Mouse (Mus musculus) retina, postnatal 7 days (tissue): Measurements from ENCODE around the gene Eif4e.

Experiments used
- DNase-seq: peaks from one replicate; pipeline ENCODE4 v3.0.0-alpha.2; 2012; ENCODE audit warnings: low read depth, low spot score

Eif4e gene

GRCm38 (mm10) chr3:138526073-138526915 is at the start of gene Eif4e:
Gene Eif4e (plus strand): TSS chr3:138526179.
- DNase-seq: no peak

GRCm38 (mm10) chr3:138479489-138479888 is 46.5 kb upstream of the Eif4e start:
- DNase-seq: no peak

DNA sequence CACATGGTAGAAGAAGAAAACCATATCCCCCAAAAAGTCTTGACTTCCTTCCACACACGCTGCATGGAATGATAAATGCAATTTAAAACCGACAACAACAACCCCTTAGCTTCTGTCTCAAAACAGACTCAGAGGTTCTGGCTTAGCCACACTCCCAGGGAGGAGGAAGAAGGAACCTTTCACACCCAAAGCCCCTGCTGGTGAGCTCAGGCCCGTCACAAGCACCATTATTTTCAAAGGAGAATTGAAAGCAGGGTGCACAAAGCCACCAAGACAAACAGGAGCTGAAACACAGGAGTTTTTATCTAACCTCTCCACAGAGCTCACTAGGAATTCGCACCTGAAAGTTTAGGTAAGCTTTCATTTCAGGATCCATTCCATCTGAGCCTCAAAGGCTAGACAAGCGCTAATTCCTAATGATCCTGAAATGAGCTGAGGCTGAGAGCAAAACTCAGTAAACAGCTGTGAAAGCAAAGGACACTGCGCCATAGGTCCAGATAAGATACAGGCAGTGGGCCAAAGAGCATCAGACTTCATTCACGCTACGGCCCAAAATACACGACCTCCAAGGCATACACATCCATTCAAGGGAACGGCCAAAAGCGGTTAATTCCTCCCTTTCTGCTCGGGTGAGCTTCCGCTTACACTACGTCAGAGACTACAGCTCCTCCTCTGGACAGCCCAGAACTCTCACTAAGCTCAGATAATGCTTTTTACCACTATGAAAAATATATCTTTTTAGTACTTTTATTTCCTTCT is 44.3 kb upstream of the Eif4e start:
- no peak for DNase-seq

DNA sequence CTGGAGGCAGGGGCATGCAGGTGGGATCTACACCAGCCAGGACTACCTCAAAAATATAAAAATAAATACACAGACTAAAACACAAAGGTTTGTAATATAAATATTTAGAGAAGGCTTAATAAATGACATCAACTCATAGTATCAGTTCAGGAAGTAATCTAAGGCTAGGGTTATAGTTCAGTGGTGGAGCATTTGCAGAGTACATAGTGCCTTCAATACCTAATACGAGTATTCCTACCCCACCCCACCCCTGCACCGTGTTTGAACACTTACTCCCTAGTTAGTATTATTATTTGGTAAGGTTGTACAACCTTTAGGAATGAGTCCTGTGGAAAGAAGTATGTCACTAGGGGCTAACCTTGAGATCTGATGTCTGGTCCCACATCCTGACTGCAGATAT is 42.7 kb upstream of the Eif4e start:
- no peak for DNase-seq

DNA sequence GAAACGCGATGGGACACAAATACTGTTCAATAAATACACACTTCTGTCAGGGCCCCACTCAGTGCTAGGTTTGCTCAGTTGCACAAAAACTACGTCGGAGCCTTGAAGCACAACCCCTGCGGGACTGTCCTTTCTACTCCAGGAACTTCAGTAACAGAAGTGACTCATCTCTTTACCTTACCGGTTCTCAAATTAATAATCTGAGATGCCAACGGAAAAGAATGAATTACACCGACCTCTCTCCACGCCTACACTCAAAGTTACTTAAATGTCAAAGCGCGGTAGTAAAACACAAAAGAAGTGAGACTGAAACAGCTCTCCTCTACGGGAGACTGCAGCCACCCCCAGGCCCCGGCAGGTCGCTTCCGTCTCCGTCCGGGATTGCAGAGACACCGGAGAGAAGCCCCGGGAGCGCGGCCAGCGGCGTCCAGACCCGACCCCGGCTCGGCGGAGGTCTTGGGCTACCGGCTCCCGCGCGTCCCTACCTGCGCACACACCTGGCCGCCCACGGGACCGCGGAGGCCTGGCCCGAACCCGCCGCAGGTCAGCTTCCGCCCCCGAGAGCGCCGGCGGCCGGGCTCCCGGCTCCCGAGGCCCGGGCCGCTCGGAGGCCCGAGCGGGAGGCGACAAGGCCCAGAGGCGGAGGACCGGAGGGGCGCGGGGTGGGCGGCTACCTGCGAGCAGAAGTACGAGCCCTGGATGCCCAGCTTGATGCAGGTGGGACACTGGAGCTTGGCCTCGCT is 37.2 kb upstream of the Eif4e start:
- DNase-seq: no peak

DNA sequence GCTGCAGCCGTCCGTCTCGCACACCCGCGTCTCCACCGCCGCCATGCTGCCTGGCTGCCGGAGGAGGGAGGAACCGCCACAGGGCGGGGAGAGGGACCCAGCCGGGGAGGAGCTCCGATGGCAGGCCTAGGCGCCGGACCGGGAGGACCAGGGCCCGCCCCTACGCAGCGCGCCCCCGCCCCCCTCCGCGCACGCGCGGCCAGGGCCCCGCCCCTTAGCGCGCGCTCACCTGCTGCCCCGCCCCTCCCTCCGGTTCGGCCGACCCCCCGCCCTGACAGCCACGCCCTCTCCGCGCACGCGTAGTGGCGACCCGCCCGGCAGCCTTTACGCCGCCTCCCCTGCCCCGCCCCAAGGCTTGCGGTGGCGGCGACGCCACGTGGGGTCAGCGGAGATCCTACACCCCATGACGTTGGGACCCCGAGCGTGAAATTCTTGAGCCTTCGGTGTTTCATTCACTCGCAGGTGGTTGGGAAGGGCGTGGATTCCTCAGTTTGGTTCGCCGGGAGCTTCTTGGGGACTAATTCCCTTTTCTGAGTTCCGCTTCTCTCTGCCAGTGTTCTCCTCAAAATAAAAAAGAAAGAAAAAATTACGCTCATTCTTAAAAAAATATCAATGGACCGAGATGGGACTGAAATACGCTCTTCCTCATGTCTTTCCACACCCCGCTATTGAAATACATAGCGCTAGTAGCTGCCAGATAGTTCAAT is 36.5 kb upstream of the Eif4e start, which contains the start of gene Metap1:
TSS of gene Metap1 (minus strand) at position 189 of the 707 bp plus-strand sequence.
- peak; percentile 93 for DNase-seq

DNA sequence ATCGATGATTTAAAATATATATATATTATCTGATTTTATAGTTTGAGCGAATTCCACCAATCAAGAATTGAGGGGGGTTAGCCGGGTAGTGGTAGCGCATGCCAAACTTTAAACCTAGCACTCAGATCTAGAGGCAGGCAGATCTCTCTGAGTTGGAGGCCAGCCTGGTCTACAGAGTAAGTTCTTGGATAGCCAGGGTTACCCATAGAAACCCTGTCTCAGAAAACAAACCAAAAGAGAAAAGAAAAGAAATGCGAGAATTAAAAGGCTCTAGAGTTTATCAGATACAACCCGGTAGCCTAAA is 36.0 kb upstream of the Eif4e start:
- DNase-seq: no peak

DNA sequence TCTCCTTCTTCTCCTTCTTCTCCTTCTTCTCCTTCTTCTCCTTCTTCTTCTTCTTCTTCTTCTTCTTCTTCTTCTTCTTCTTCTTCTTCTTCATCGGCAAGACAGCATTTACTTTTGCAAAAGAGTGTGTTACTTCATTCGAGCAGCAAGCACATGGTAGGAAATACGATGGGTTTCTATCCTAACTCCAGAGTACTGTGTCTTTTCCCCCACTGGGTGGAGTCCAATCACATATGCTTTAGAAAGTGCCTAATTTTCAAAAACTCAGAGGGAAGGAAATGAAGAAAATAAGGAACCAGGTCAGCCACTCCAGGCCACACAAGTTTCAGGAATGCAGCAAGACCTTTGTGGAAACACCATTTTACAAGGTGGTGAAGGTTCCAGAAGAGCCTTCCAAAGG is 32.3 kb upstream of the Eif4e start:
- DNase-seq: no peak

DNA sequence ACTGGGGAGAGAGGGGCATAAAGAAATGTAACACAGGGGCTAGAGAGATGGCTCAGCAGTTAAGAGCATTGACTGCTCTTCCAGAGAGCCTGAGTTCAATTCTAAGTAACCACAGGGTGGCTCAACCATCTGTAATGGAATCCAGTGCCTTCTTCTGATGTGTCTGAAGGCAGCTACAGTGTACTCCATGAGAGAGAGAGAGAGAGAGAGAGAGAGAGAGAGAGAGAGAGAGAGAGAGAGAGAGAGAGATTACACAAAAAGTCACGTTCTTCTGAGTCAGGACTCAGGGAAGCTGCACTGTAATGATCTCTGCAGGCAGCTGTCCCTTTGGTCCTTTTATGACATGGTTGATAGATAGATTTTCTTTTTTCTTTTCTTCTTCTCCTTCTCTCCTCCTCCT is 31.4 kb upstream of the Eif4e start:
- no peak for DNase-seq

DNA sequence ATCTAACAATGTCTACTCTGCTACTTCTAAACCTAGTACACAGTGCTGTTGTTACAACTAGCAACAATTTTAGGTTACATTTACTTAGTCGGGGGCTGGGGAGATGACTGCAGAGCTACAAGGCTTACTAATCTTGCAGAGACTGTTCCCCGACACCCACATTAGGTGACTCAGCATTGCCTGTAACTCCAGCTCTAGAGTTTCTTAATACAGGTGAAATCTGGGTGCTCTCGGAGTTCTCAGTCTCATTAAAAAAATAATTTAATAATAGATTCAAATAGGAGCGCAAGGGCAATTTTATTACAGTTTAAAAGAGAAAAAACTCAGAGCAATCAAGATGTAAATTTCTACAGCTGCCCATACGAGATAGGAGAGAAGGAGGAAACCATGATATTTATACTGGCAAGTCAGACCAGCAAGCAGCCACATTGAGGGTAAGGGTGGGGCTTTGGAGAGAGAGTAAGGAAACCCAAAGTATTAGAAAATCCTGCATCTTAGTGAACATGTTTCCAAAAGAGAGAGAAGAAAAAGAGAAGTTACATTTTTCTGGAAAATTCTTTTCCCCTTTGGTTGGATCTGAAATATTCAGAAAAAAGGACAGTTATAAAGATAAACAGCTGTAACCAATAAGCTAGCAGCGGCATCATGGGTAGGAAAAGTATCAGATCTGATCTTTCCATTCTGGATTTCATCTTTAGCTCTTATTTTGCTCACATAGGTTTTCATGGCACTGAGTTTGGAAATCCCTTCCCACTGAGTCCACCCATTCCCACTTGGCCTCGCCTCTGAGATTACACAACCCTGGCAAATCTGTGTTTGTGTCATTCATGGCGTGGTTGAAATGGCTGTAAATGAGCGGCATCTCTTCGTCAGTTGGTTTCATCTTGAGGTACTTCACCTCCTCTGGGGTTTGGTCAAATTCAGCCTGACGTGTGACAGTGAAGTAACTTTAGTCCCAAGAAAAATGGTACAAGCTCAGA is 30.5 kb upstream of the Eif4e start:
- no peak for DNase-seq

- DNase-seq: no peak
Observed at GRCm38 (mm10) chr3:138498731-138499130, 27.2 kb upstream of the Eif4e start.

DNA sequence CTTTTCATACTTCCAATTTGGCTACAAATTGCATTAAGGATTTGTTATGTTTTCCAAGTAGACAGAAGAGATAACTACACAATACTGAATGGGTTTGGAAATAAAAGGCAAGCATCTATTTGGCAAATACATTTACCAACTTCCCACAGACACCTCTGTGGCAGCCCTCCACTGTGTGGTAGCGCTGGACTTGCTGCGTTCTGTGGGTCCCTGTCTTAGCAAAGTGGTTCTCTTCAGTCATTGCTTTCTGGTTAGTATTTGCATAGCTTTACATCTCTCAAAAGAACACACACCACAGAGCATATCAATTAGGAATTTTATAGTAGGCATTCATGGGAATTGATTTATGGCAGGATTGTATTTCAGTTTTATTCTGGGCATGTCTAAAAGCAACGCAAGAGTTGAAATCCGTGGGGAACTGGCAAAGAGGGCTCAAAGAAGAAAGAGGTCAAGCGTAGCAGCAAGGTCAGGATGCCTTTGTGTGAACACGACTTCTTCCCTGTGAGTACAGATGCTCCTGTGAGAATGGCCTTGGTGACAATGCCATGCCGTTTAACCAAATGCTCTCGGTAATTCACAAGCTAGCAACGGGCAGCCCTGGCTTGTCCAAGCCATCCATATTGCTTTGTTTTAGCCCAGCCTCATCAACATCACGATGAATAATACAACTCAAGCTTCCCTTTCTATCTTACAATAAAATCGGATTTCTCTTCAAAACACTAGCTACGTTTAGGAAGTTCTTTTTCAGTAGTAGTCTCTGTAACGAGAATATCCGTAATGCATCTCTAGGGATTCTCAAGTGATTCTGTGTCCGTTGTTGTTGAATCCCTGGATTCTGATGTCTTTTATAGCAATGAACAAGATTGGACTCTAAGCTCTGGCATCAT is 25.9 kb upstream of the Eif4e start:
- DNase-seq: no peak

- DNase-seq: no peak
Observed at GRCm38 (mm10) chr3:138503754-138504153, 22.2 kb upstream of the Eif4e start.

DNA sequence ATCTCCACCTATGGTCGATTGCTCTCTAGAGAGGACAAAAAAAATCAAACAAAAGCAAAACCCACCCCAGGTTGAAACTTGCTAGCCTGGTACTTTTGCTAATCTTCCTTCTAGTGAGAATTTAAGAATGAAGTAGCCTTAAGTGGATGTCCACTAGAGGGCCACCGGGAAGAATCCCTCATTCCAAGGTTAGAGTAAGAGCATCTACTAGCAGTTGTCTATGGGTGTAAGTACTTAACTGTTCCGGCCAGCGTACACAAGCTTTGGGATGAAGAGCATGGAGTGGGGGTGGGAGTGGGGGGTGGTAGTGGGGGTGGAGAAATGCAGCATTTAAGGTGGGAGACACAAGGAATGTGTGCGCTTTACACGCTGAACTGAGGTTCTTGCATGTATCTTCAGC is 19.2 kb upstream of the Eif4e start:
- DNase-seq: no peak

DNA sequence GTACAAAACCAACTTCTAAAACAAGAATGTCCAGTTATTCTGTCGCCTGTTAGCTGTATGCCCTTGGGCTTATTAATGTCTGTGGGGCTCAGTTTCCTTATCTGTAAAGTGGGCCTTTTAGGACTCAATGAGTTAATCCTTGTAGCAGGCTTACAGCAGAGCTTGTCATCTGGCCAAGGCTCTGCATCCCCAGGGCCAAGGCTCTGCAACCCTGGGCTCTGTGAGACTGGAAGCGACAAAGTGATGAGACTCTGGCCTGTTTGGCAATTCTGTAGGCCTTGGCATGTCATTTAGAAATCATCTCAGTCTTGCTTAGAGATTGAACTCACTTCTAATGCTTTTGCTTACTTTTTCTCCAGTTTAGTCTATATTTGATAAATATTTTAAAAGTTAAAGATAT is 16.4 kb upstream of the Eif4e start:
- no peak for DNase-seq

DNA sequence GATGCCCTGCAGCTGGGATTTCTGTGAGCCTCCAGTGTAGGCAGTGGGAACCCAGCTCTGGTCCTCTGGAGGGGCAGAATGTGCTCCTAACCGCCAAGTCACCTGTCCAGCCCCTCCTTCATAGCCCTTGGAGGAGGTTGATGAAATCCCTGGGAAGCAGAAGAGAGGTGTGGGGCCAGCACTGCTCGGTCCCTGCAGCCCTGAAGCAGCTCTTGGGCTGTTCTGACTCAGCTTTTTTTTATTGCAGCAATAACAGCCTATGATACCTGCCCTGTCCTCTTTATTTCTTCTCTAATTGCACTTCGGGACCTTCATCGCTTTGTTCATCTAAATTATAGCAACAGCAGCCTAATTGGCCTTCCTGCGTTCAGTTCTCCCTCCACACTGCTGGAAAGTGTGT is 15.5 kb upstream of the Eif4e start:
- no peak for DNase-seq

DNA sequence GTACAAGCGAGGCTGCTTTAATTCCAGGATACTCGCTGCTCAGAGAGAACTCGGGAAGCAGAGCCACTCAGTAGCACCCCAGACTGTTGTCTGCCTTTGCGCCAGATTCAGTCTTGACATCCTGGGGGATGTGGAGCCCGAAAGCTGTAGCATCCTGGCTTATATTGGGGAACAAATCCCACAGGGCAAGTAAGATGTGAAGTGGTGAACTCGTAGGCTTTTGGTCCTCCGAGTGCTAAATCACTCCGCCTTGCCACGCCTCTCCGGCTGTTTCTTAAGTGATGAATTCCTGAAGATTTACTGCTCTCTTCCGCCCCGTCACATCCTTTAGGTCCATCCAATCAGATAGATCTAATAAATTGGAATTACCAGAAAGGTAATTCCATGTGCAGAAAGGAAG is 12.7 kb upstream of the Eif4e start:
- no peak for DNase-seq

DNA sequence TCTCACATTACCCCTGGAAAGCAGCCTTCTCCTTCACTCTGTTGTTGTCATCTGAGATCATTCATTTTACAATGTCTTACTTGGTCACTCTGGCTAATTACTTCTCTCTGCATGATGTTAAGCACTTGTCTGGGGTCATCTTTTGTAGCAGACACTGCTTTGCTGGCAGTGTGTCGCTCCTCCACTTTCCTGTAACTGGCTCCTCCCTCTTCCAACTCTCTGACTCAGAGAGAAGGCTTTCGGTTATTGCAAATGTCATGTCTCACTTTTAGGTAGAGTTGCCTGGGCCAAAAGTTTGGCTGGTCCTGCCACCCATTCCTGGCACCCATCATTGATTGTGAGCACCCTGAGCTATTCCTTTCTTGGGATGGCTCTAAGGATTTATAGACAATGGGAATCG is 11.2 kb upstream of the Eif4e start:
- DNase-seq: no peak

DNA sequence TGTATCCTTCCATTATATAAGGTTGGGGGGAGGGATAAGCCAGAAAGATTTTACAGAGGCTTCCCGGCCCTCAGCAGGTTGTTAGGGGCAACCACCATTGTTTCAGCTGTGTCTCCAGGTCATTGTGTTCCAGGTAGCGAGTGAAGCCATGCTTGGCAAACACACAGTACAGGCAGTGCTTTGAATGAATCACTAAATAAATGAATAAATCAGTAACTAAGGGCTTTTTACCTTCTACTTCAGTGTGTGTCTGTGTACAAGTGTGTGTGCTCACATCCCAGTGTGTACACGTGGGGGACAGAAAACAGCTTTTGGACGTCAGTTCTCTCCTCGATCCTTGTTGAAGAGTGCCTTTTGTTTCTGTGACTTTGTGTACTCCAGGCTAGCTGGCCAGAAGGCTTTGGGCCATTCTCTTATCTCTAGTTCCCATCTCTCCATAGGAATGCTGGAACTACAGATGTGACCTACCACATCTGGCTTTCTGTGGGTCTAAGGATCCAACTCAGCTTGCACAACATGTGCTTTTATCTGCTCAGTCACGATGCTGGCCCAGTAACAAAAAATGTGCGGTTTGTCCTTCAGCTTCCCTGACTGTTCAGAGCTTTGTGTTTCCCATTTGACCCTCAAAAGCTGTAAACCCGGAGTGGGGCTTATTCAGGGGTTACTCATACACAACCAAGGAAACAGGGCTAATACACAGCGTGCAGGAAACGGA is 10.2 kb upstream of the Eif4e start:
- DNase-seq: no peak
